Mouse (Mus musculus) brain, embryonic 14.5 days (tissue): ENCODE data around the gene Atg4b.
"Not testable (repeated sequence)": the region's sequence is repeated elsewhere in the genome, so short reads cannot be mapped to it uniquely, and the experiment has no call there.

Experiments
- CTCF ChIP-seq: fragments of 200-500 bp; IDR thresholded peaks from 2 replicates; pipeline ENCODE4 v1.5.1; 2012; ENCODE audit warnings: inconsistent platforms, mild to moderate bottlenecking, moderate library complexity, borderline replicate concordance; ENCODE audit not compliant: insufficient read depth, insufficient read length; ENCODE audit errors: extremely low read depth
- POLR2A ChIP-seq: fragments of 200-500 bp; IDR thresholded peaks from 2 replicates; pipeline ENCODE4 v1.6.1; 2012; ENCODE audit warnings: mild to moderate bottlenecking, inconsistent platforms, borderline replicate concordance; ENCODE audit not compliant: poor library complexity, insufficient read depth, insufficient read length, severe bottlenecking; ENCODE audit errors: extremely low read depth

DNA sequence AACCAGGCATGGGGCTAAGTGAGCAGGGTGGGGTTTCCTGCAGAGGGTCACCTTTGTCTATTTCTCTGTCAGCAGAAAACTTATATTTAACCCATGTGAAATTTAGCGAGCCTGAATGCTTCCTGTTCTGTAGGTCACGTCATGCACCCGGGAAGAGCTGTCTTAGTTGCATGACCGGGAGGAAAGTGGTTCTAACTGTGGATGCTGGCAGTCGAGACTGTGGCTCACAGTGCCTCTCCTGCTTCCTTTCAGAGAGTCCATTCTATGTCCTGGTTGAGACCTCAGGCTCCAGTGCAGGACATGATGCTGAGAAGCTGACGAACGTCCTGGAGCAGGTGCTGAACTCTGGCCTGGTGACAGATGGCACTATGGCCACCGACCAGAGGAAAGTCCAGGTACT, 87.3 kb downstream of the Atg4b start:
- not testable (repeated sequence) for TF ChIP-seq CTCF, POLR2A
